Mouse (Mus musculus) forebrain, embryonic 13.5 days (tissue): ENCODE measurements around the gene Fuca1. TPM values are rescaled to one million over a fixed set of nuclear protein-coding genes. Genes with fewer than 3 reads are reported as not detected.
"Not testable (repeated sequence)": the region's sequence is repeated elsewhere in the genome, so short reads cannot be mapped to it uniquely, and the experiment has no call there.

Experiments used
- ATAC-seq: fragments of 200-750 bp; cut with Nextera tagmentation; 2 replicates; pipeline ENCODE4 v1.8.0; 2017
- H3K27ac ChIP-seq: fragments of 300-500 bp; sonication (generic); 2 replicates; pipeline ENCODE4 v1.5.1; 2015; ENCODE audit warnings: inconsistent platforms, mild to moderate bottlenecking, moderate library complexity
- H3K27me3 ChIP-seq: fragments of 300-500 bp; sonication (generic); 2 replicates; pipeline ENCODE4 v1.6.1; 2015; ENCODE audit warnings: mild to moderate bottlenecking, inconsistent platforms
- H3K36me3 ChIP-seq: fragments of 300-500 bp; sonication (generic); 2 replicates; pipeline ENCODE4 v1.6.1; 2015; ENCODE audit warnings: mild to moderate bottlenecking, inconsistent platforms; ENCODE audit not compliant: poor library complexity, severe bottlenecking
- H3K4me1 ChIP-seq: fragments of 300-500 bp; sonication (generic); 2 replicates; pipeline ENCODE4 v1.6.1; 2015; ENCODE audit warnings: inconsistent platforms
- H3K4me2 ChIP-seq: fragments of 300-500 bp; sonication (generic); 2 replicates; pipeline ENCODE4 v1.6.1; 2015; ENCODE audit warnings: inconsistent platforms, mild to moderate bottlenecking, moderate library complexity
- H3K4me3 ChIP-seq: fragments of 300-500 bp; sonication (generic); 2 replicates; pipeline ENCODE4 v1.5.1; 2015; ENCODE audit warnings: mild to moderate bottlenecking, inconsistent platforms
- H3K9ac ChIP-seq: fragments of 300-500 bp; sonication (generic); 2 replicates; pipeline ENCODE4 v1.6.1; 2015; ENCODE audit warnings: mild to moderate bottlenecking, inconsistent platforms
- H3K9me3 ChIP-seq: fragments of 300-500 bp; sonication (generic); replicated peaks from 2 replicates; pipeline ENCODE4 v1.6.1; 2016; ENCODE audit warnings: inconsistent platforms
- WGBS: fragments of 180-500 bp; shearing (Covaris S2); methylation state at CpG from one replicate; pipeline ENCODE4 v1.1.7; 2015; 5-methylcytosine and 5-hydroxymethylcytosine counted together
- polyA plus RNA-seq: library from polyadenylated mRNA; unstranded; fragments of >200 nt; fragmentation: Nextera tagmentation; extraction: Ambion mirVana; gene quantifications from 2 replicates; pipeline ENCODE4 v1.2.1, GENCODE M21; 2015

Gene Fuca1
- polyA plus RNA-seq, 1 experiment from 2014 or later: 41.7 TPM

- Histone ChIP-seq H3K4me3 (no peak overlapping the region), H3K4me2 (no peak overlapping the region), H3K4me1 (no peaks in the 10 kb centered on the region), H3K9ac (no peak overlapping the region), H3K36me3 (peaks cover 36% of the 10 kb centered on the region), H3K27ac (no peak overlapping the region), H3K27me3 (no peaks in the 10 kb centered on the region), H3K9me3 (no peaks in the 10 kb centered on the region)
- ATAC-seq: no peak
- WGBS: 91% methylated on average over 9 of the region's 9 CpGs
Measured at GRCm38 (mm10) chr4:135929828-135930227, 9.3 kb downstream of the Fuca1 start.

DNA sequence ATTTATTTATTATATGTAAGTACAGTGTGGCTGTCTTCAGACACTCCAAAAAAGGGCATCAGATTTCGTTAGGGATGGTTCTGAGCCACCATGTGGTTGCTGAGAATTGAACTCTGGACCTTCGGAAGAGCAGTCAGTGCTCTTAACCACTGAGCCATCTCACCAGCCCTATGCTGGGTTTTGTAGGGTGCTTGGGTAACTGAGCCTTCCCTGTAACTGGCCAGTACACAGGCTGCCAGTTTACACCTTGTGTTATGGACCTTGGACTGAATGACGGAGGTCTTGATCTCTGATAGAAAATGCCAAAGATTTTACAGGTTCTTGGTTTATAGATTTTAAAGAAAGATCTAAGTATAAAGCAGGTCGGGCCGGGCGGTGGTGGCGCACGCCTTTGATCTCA lies 9.7 kb downstream of the Fuca1 start:
- Histone ChIP-seq H3K4me2 (no peak overlapping the region), H3K27me3 (no peaks in the 10 kb centered on the region), H3K36me3 (peaks cover 36% of the 10 kb centered on the region), H3K4me3 (no peak overlapping the region), H3K9me3 (no peaks in the 10 kb centered on the region), H3K4me1 (0 out of 2 replicates have a peak, but pooled peaks cover 2% of the 10 kb centered on the region), H3K9ac (no peak overlapping the region), H3K27ac (no peak overlapping the region)
- 96% methylated on average over 8 of the region's 8 CpGs for WGBS
- ATAC-seq: no peak

GRCm38 (mm10) chr4:135931832-135932231 lies 11.3 kb downstream of the Fuca1 start:
- no peaks in the 10 kb centered on the region for H3K27me3 ChIP-seq
- 0 out of 2 replicates have a peak, but pooled peaks cover 5% of the 10 kb centered on the region for H3K4me1 ChIP-seq
- WGBS: 60% methylated on average over 5 of the region's 5 CpGs
- peaks cover 26% of the 10 kb centered on the region for H3K36me3 ChIP-seq
- H3K4me3 ChIP-seq: no peak overlapping the region
- H3K9ac ChIP-seq: no peak overlapping the region
- ATAC-seq: no peak
- no peak overlapping the region for H3K4me2 ChIP-seq
- H3K27ac ChIP-seq: no peak overlapping the region
- H3K9me3 ChIP-seq: no peaks in the 10 kb centered on the region

GRCm38 (mm10) chr4:135934708-135935500 lies 14.4 kb downstream of the Fuca1 start:
- no peak overlapping the region for H3K27ac ChIP-seq
- H3K27me3 ChIP-seq: no peaks in the 10 kb centered on the region
- WGBS: 49% methylated on average over 12 of the region's 12 CpGs
- H3K4me3 ChIP-seq: no peak overlapping the region
- H3K9me3 ChIP-seq: no peaks in the 10 kb centered on the region
- no peak overlapping the region for H3K9ac ChIP-seq
- no peak overlapping the region for H3K4me2 ChIP-seq
- H3K4me1 ChIP-seq: 0 out of 2 replicates have a peak, but pooled peaks cover 5% of the 10 kb centered on the region
- no peak for ATAC-seq
- peaks cover 46% of the 10 kb centered on the region for H3K36me3 ChIP-seq

DNA sequence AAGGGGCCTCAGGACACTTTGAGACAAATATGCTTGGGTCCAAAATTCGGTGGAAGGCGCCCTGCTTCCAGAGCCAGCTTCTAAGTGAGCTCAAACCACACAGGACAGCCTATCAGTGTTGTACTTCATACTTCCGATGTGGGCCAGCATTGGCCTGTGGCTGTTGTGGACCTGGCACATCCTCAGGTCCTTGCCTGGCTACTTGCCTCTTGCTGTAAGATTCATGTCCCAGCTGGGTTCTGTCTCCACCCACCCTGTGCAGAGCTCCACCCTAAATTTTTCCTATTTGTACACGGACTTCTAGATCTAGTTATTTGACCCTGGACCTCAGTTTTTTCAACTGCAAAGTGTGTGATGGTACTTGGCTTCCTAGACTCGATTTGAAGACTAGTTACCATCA lies 15.0 kb downstream of the Fuca1 start:
- Histone ChIP-seq H3K9me3 (no peaks in the 10 kb centered on the region), H3K4me1 (0 out of 2 replicates have a peak, but pooled peaks cover 5% of the 10 kb centered on the region), H3K4me2 (no peak overlapping the region), H3K9ac (no peak overlapping the region), H3K36me3 (peaks cover 42% of the 10 kb centered on the region), H3K4me3 (no peak overlapping the region), H3K27me3 (no peaks in the 10 kb centered on the region), H3K27ac (no peak overlapping the region)
- ATAC-seq: no peak
- WGBS: 67% methylated on average over 5 of the region's 5 CpGs

GRCm38 (mm10) chr4:135938858-135939257 lies 18.3 kb downstream of the Fuca1 start:
- no peak overlapping the region for H3K27ac ChIP-seq
- no peak overlapping the region for H3K9ac ChIP-seq
- H3K27me3 ChIP-seq: no peaks in the 10 kb centered on the region
- 0 out of 2 replicates have a peak, but pooled peaks cover 5% of the 10 kb centered on the region for H3K4me1 ChIP-seq
- WGBS: 82% methylated on average over 7 of the region's 7 CpGs
- H3K4me3 ChIP-seq: no peak overlapping the region
- peaks cover 33% of the 10 kb centered on the region for H3K36me3 ChIP-seq
- H3K4me2 ChIP-seq: no peak overlapping the region
- H3K9me3 ChIP-seq: no peaks in the 10 kb centered on the region
- ATAC-seq: no peak

GRCm38 (mm10) chr4:135941026-135941425 lies 20.5 kb downstream of the Fuca1 start:
- H3K9ac ChIP-seq, H3K4me1 ChIP-seq, H3K27ac ChIP-seq, H3K4me3 ChIP-seq, H3K27me3 ChIP-seq, H3K4me2 ChIP-seq, H3K9me3 ChIP-seq, ATAC-seq: not testable (repeated sequence)
- 82% methylated on average over 8 of the region's 8 CpGs for WGBS
- peaks cover 32% of the 10 kb centered on the region for H3K36me3 ChIP-seq

- Histone ChIP-seq H3K27ac (no peak overlapping the region), H3K4me1 (peaks cover 8% of the 10 kb centered on the region), H3K4me2 (no peak overlapping the region), H3K27me3 (no peaks in the 10 kb centered on the region), H3K9me3 (no peaks in the 10 kb centered on the region), H3K4me3 (no peak overlapping the region), H3K36me3 (peaks cover 32% of the 10 kb centered on the region), H3K9ac (no peak overlapping the region)
- 92% methylated on average over 6 of the region's 6 CpGs for WGBS
- no peak for ATAC-seq
Measured at GRCm38 (mm10) chr4:135942193-135942592, 21.7 kb downstream of the Fuca1 start.

- ATAC-seq: no peak
- peaks cover 9% of the 10 kb centered on the region for H3K4me1 ChIP-seq
- no peaks in the 10 kb centered on the region for H3K27me3 ChIP-seq
- H3K4me3 ChIP-seq: no peak overlapping the region
- H3K9ac ChIP-seq: no peak overlapping the region
- 52% methylated on average over 4 of the region's 4 CpGs for whole genome bisulfite sequencing
- no peak overlapping the region for H3K27ac ChIP-seq
- H3K36me3 ChIP-seq: peaks cover 27% of the 10 kb centered on the region
- H3K9me3 ChIP-seq: no peaks in the 10 kb centered on the region
- no peak overlapping the region for H3K4me2 ChIP-seq
Measured at GRCm38 (mm10) chr4:135943389-135943788, 22.9 kb downstream of the Fuca1 start.

DNA sequence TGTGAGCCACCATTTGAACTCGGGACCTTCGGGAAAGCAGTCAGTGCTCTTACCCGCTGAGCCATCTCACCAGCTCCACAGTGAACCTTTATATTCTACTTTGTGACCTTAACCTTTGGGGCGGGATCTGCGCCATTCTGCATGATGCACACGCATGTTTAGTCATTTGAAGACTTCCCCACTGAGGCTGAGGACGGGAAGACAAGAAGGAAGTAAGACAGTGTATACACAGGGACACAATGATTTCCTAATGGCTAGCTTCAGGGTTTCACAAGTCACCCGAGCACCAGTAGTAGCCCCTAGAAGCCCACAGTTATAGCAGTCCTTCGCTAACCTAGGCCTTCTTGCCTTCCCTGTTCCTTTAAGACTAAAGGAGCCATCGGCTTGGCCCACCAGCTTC lies 25.2 kb downstream of the Fuca1 start:
- Histone ChIP-seq H3K9ac (peak overlapping the region; percentile 31; the same call in 1 of the 2 replicates), H3K4me1 (peaks cover 12% of the 10 kb centered on the region), H3K36me3 (peaks cover 12% of the 10 kb centered on the region), H3K4me3 (peak overlapping the region; percentile 79), H3K4me2 (peak overlapping the region; percentile 84), H3K27ac (peak overlapping the region; percentile 64), H3K9me3 (no peaks in the 10 kb centered on the region), H3K27me3 (no peaks in the 10 kb centered on the region)
- peak; percentile 17 for ATAC-seq
- 75% methylated on average over 10 of the region's 10 CpGs for WGBS

DNA sequence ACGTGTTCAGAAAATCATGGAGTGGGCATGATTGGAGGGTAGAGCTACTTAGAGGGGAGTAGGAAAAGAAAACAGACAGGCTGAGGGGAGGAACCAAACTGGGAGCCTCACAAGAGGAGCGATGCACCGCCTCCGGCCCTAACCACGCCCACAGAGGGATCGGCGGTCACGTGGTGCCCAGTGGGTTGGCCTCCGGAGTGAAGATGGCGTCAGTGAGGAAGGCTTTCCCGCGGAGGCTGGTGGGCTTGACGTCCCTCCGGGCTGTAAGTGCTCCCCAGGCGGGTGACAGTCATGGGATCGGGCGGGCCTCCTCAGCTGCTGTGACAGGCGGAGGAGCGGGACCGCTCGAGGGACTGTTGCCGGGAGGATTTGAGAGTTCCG lies 25.7 kb downstream of the Fuca1 start, which contains the start of gene Hmgcl:
TSS of gene Hmgcl (plus strand) at position 171 of the 381 bp plus-strand sequence.
- H3K36me3 ChIP-seq: peaks cover 12% of the 10 kb centered on the region
- peak within 1 kb of the TSS; percentile 64 for H3K27ac ChIP-seq
- H3K9me3 ChIP-seq: 0 out of 2 replicates have a peak, but pooled peaks cover under 1% of the 10 kb centered on the region
- H3K4me1 ChIP-seq: peaks cover 12% of the 10 kb centered on the region
- under 1% methylated on average over 23 of the region's 23 CpGs for WGBS
- H3K9ac ChIP-seq: peak within 1 kb of the TSS; percentile 80
- no peaks in the 10 kb centered on the region for H3K27me3 ChIP-seq
- peak within 1 kb of the TSS; percentile 79 for H3K4me3 ChIP-seq
- H3K4me2 ChIP-seq: peak within 1 kb of the TSS; percentile 84
- ATAC-seq: peak; percentile 96

- H3K4me1 ChIP-seq: peaks cover 12% of the 10 kb centered on the region
- peaks cover 5% of the 10 kb centered on the region; the same call in 1 of the 2 replicates for H3K9me3 ChIP-seq
- H3K9ac ChIP-seq: peak overlapping the region; percentile 80
- H3K27me3 ChIP-seq: no peaks in the 10 kb centered on the region
- H3K4me2 ChIP-seq: peak overlapping the region; percentile 84
- peaks cover 16% of the 10 kb centered on the region for H3K36me3 ChIP-seq
- H3K4me3 ChIP-seq: peak overlapping the region; percentile 79
- WGBS: 2% methylated on average over 28 of the region's 28 CpGs
- peak overlapping the region; percentile 27; the same call in 1 of the 2 replicates for H3K27ac ChIP-seq
- ATAC-seq: peak; percentile 65
Measured at GRCm38 (mm10) chr4:135946659-135947301, 26.2 kb downstream of the Fuca1 start.
